Mouse (Mus musculus): ENCODE results near the gene Slc7a8. TPM values are rescaled to one million over a fixed set of nuclear protein-coding genes. Genes with fewer than 3 reads are reported as not detected.
"Not testable (repeated sequence)": the region's sequence is repeated elsewhere in the genome, so short reads cannot be mapped to it uniquely, and the experiment has no call there.

The Slc7a8 gene
- polyA plus RNA-seq, 1 experiment from 2014 or later = 2.3 TPM

GRCm38 (mm10) chr14:54776768-54777167, 5.0 kb downstream of the Slc7a8 start:
- Histone ChIP-seq H3K4me1 (0 out of 2 replicates have a peak, but pooled peaks cover 5% of the 10 kb centered on the region), H3K27me3 (peaks cover 32% of the 10 kb centered on the region), H3K36me3 (no peaks in the 10 kb centered on the region), H3K4me3 (no peak overlapping the region), H3K9ac (no peak overlapping the region), H3K4me2 (replicated peaks) (no peak overlapping the region), H3K27ac (no peak overlapping the region), H3K9me3 (no peaks in the 10 kb centered on the region)
- 92% methylated on average over 5 of the region's 5 CpGs for WGBS
- no peak for ATAC-seq (ENCODE audit: low FRiP score, low read depth)

DNA sequence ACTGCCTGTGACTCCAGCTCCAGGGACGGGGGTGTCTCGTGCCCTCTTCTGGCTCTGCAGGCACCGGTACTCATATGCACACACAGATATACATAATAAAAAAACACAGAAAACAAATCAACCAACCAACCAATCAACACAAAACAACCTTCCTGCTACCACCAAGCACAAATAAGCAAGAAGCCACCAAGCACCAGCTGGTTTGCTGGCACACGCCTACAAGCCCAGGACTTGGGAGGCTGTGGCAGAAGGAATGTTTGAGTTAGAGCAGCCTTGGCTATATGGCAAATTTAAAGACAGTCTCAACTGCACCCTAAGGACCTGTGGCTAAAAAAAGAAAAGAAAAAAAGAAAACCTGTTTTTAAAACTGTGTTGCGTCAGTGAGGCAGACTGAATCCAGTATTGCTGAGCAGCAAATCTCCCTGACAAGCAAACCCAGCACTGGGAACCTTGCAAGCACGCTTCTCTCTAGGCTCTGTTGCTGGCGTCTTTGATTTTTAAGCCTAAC, 6.2 kb downstream of the Slc7a8 start:
- Histone ChIP-seq H3K4me2 (replicated peaks) (no peak overlapping the region), H3K9ac (no peak overlapping the region), H3K4me3 (no peak overlapping the region), H3K9me3 (no peaks in the 10 kb centered on the region), H3K36me3 (no peaks in the 10 kb centered on the region), H3K27ac (no peak overlapping the region), H3K27me3 (peaks cover 20% of the 10 kb centered on the region), H3K4me1 (no peaks in the 10 kb centered on the region)
- 81% methylated on average over 7 of the region's 7 CpGs for WGBS
- no peak for ATAC-seq (ENCODE audit: low FRiP score, low read depth)

DNA sequence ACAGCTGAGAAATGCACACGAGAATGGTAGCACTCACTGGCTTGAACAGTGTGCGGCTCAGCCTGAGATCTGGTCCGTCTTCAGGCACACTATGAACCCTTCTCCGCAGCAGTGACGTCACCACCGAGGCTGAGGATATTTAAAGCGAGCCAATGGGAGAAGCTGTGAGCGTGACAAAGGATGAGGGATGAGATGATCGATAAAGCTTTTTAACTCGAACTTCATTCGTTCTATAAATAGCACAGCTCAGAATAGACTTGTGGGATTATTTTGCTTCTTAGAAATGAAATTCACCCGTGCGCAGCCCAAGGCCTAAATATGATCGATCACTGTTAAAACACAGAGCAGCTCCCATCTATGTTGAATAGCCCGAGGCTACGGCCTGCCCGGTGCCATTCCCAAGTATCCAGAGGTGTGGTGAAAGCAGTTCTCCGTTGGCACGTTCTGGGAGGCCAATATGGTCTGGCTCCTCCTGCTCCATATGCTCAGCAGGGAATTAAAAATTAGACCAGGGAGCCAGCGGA, 9.4 kb downstream of the Slc7a8 start:
- WGBS = 80% methylated on average over 20 of the region's 20 CpGs
- Histone ChIP-seq H3K27me3 (no peaks in the 10 kb centered on the region), H3K9ac (no peak overlapping the region), H3K4me2 (replicated peaks) (no peak overlapping the region), H3K4me1 (no peaks in the 10 kb centered on the region), H3K27ac (no peak overlapping the region), H3K9me3 (no peaks in the 10 kb centered on the region), H3K4me3 (no peak overlapping the region), H3K36me3 (no peaks in the 10 kb centered on the region)
- ATAC-seq (ENCODE audit: low FRiP score, low read depth) = no peak

- no peak for ATAC-seq (ENCODE audit: low FRiP score, low read depth)
- no peaks in the 10 kb centered on the region for H3K9me3 ChIP-seq
Observed at GRCm38 (mm10) chr14:54770373-54770772, 11.4 kb downstream of the Slc7a8 start.

DNA sequence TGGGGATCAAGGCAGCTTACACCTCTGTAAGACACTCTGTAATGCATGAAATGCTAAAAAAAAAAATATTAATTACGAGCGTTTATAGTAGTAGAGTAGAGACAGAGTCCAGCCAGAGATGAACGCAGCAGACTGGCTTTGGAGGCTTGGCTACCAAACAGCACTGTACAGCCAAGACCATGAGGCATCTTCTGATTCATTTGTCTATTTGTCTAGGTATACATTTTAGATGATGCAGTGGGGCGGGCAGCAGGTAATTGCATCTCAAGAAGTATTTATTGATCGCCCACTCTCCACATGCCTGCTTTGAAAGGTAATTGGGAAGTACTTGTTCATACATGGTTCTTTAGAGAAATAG, 12.7 kb downstream of the Slc7a8 start:
- Histone ChIP-seq H3K4me2 (replicated peaks) (no peak overlapping the region), H3K36me3 (no peaks in the 10 kb centered on the region), H3K27ac (no peak overlapping the region), H3K9ac (no peak overlapping the region), H3K4me3 (no peak overlapping the region), H3K27me3 (no peaks in the 10 kb centered on the region), H3K4me1 (no peaks in the 10 kb centered on the region), H3K9me3 (no peaks in the 10 kb centered on the region)
- 90% methylated on average over 5 of the region's 5 CpGs for WGBS
- no peak for ATAC-seq (ENCODE audit: low FRiP score, low read depth)

More at GRCm38 (mm10) chr14:54770373-54770772, 11.4 kb downstream of the Slc7a8 start:
- H3K36me3 ChIP-seq = no peaks in the 10 kb centered on the region
- H3K4me1 ChIP-seq = no peaks in the 10 kb centered on the region
- no peak overlapping the region for H3K9ac ChIP-seq
- H3K4me2 ChIP-seq (replicated peaks) = no peak overlapping the region
- 93% methylated on average over 5 of the region's 5 CpGs for WGBS
- H3K4me3 ChIP-seq = no peak overlapping the region
- H3K27ac ChIP-seq = no peak overlapping the region
- no peaks in the 10 kb centered on the region for H3K27me3 ChIP-seq

- Histone ChIP-seq H3K4me1 (no peaks in the 10 kb centered on the region), H3K36me3 (no peaks in the 10 kb centered on the region), H3K9me3 (no peaks in the 10 kb centered on the region), H3K9ac (no peak overlapping the region), H3K4me3 (no peak overlapping the region), H3K27me3 (no peaks in the 10 kb centered on the region), H3K4me2 (replicated peaks) (no peak overlapping the region), H3K27ac (no peak overlapping the region)
- no peak for ATAC-seq (ENCODE audit: low FRiP score, low read depth)
- 78% methylated on average over 10 of the region's 10 CpGs for WGBS
Observed at GRCm38 (mm10) chr14:54768314-54769067, 13.3 kb downstream of the Slc7a8 start.

GRCm38 (mm10) chr14:54766937-54767336, 14.8 kb downstream of the Slc7a8 start:
- not testable (repeated sequence) for H3K9me3 ChIP-seq; H3K4me3 ChIP-seq; H3K27me3 ChIP-seq; H3K4me1 ChIP-seq; H3K9ac ChIP-seq; ATAC-seq (ENCODE audit: low FRiP score, low read depth); H3K36me3 ChIP-seq; H3K27ac ChIP-seq; H3K4me2 ChIP-seq (replicated peaks)
- 87% methylated on average over 7 of the region's 7 CpGs for WGBS

DNA sequence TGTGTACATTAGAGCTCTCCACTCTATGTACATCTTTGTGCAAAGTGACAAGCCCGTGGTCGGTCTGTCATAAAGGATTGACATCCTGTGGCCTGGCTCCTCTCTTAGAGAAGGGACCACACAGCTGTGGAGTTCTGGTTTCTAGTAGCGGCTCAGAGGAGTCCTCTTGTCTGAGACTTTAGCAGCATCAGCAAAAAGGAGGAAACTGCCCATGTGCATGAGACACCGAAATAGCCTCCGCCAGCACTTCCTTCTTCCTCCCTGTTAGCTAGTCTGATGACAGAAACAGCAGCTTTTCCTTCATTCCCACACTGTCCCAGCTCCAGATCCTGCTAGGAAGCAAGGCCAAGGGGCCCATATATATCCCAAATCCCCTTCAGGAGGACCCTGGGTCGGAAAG, 25.4 kb downstream of the Slc7a8 start:
- H3K4me2 ChIP-seq (replicated peaks) = no peak overlapping the region
- no peaks in the 10 kb centered on the region for H3K27me3 ChIP-seq
- H3K4me1 ChIP-seq = peaks cover 12% of the 10 kb centered on the region
- H3K36me3 ChIP-seq = no peaks in the 10 kb centered on the region
- no peak overlapping the region for H3K9ac ChIP-seq
- no peak overlapping the region for H3K27ac ChIP-seq
- WGBS = 80% methylated on average over 6 of the region's 6 CpGs
- no peaks in the 10 kb centered on the region for H3K9me3 ChIP-seq
- ATAC-seq (ENCODE audit: low FRiP score, low read depth) = no peak
- H3K4me3 ChIP-seq = no peak overlapping the region

- no peak overlapping the region for H3K9ac ChIP-seq
- no peaks in the 10 kb centered on the region for H3K36me3 ChIP-seq
- 23% methylated on average over 6 of the region's 6 CpGs for WGBS
- no peaks in the 10 kb centered on the region for H3K27me3 ChIP-seq
- H3K9me3 ChIP-seq = no peaks in the 10 kb centered on the region
- peaks cover 12% of the 10 kb centered on the region for H3K4me1 ChIP-seq
- peak overlapping the region; percentile 39; the same call in 1 of the 2 replicates for H3K27ac ChIP-seq
- H3K4me2 ChIP-seq (replicated peaks) = no peak overlapping the region
- ATAC-seq (ENCODE audit: low FRiP score, low read depth) = peak; percentile 76; the same call in 1 of the 2 replicates
- no peak overlapping the region for H3K4me3 ChIP-seq
Observed at GRCm38 (mm10) chr14:54754602-54755018, 27.1 kb downstream of the Slc7a8 start.

GRCm38 (mm10) chr14:54753986-54754601, 27.7 kb downstream of the Slc7a8 start:
- H3K27ac ChIP-seq = 0 out of 2 replicates have a peak overlapping the region, but pooled peaks have one; percentile 39
- H3K4me2 ChIP-seq (replicated peaks) = no peak overlapping the region
- H3K9ac ChIP-seq = no peak overlapping the region
- H3K27me3 ChIP-seq = no peaks in the 10 kb centered on the region
- no peak for ATAC-seq (ENCODE audit: low FRiP score, low read depth)
- no peaks in the 10 kb centered on the region for H3K36me3 ChIP-seq
- no peaks in the 10 kb centered on the region for H3K9me3 ChIP-seq
- 71% methylated on average over 14 of the region's 14 CpGs for WGBS
- no peak overlapping the region for H3K4me3 ChIP-seq
- H3K4me1 ChIP-seq = peaks cover 12% of the 10 kb centered on the region

GRCm38 (mm10) chr14:54752938-54753337, 28.8 kb downstream of the Slc7a8 start:
- no peak overlapping the region for H3K9ac ChIP-seq
- ATAC-seq (ENCODE audit: low FRiP score, low read depth) = no peak
- H3K27ac ChIP-seq = no peak overlapping the region
- no peak overlapping the region for H3K4me2 ChIP-seq (replicated peaks)
- WGBS = 79% methylated on average over 6 of the region's 6 CpGs
- H3K27me3 ChIP-seq = no peaks in the 10 kb centered on the region
- peaks cover 12% of the 10 kb centered on the region for H3K4me1 ChIP-seq
- H3K9me3 ChIP-seq = no peaks in the 10 kb centered on the region
- H3K4me3 ChIP-seq = no peak overlapping the region
- H3K36me3 ChIP-seq = no peaks in the 10 kb centered on the region

DNA sequence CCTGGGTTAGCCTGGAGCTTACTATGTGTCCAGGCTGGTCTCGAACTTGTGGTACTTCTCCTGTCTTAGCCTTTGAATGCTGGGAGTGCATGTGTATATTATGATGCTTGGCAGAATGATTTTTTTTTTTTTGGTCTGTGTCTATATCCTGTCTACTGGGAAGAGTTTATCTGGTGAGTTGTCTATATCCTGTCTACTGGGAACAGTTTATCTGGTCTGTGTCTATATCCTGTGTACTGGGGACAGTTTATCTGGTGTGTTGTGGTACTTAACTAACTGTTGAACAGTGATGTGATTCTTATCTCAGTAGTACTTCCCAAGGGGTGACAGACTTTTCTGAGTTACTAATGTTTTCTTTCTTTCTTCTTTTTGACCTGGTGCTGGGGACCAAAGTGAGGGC, 30.0 kb downstream of the Slc7a8 start:
- Histone ChIP-seq H3K27me3 (no peaks in the 10 kb centered on the region), H3K27ac (no peak overlapping the region), H3K4me3 (no peak overlapping the region), H3K4me2 (replicated peaks) (no peak overlapping the region), H3K9me3 (no peaks in the 10 kb centered on the region), H3K36me3 (no peaks in the 10 kb centered on the region), H3K9ac (no peak overlapping the region), H3K4me1 (peaks cover 12% of the 10 kb centered on the region)
- no peak for ATAC-seq (ENCODE audit: low FRiP score, low read depth)
- 85% methylated on average over 1 of the region's 1 CpGs for WGBS

Data from limb, embryonic 13.5 days (tissue).